Mouse (Mus musculus) liver, embryonic 12.5 days (tissue): ENCODE data around the gene 2610001J05Rik. TPM values are rescaled to one million over a fixed set of nuclear protein-coding genes. Genes with fewer than 3 reads are reported as not detected.

ENCODE experiments used
- polyA plus RNA-seq: library from polyadenylated mRNA; unstranded; fragments of >200 nt; fragmentation: Nextera tagmentation; extraction: Ambion mirVana; gene quantifications from 2 replicates; pipeline ENCODE4 v1.2.1, GENCODE M21; 2016

The 2610001J05Rik gene
- polyA plus RNA-seq, 1 experiment from 2014 or later = 51.9 TPM

Other genes with a start within 250 kb of the 2610001J05Rik start
- 6.4 and 7.1 TPM in 2 replicates for gene Bmt2, start 193.6 kb downstream of the 2610001J05Rik start, polyA plus RNA-seq
- 1.5 and 1.9 TPM in 2 replicates for gene Gpr85, start 31.6 kb downstream of the 2610001J05Rik start, polyA plus RNA-seq